ENCODE assay signal across 8 mouse cellular contexts in genomic region chr9:44916196-44916595, GRCm38 (mm10). TPM values are rescaled to one million over a fixed set of nuclear protein-coding genes. Genes with fewer than 3 reads are reported as not detected.
DNase-seq lines count a peak whose midpoint lies in the region; ATAC-seq lines count a peak whose summit lies in the region.

No protein-coding gene starts in this region.

- 53% methylated on average over 1 of the region's 1 CpGs for WGBS in hindbrain, embryonic 11.5 days
- WGBS in hindbrain, embryonic 12.5 days, result 66% methylated on average over 1 of the region's 1 CpGs
- WGBS in limb, embryonic 10.5 days, result 67% methylated on average over 1 of the region's 1 CpGs

- H3K4me2 ChIP-seq in hindbrain, embryonic 11.5 days (replicated peaks; ENCODE audit: low read depth, low read length), result no peak overlapping the region
- no peak overlapping the region for H3K4me2 ChIP-seq in hindbrain, embryonic 12.5 days (replicated peaks)

- no peaks in the 10 kb centered on the region for H3K27me3 ChIP-seq in hindbrain, embryonic 11.5 days (ENCODE audit: control insufficient read depth, insufficient read depth, low read length)
- no peaks in the 10 kb centered on the region for H3K27me3 ChIP-seq in hindbrain, embryonic 12.5 days
- no peaks in the 10 kb centered on the region for H3K27me3 ChIP-seq in limb, embryonic 10.5 days (ENCODE audit: low read depth, poor library complexity, severe bottlenecking)

- H3K4me1 ChIP-seq in hindbrain, embryonic 11.5 days (replicated peaks; ENCODE audit: control insufficient read depth, insufficient read depth, low read length), result no peaks in the 10 kb centered on the region
- peaks cover 13% of the 10 kb centered on the region for H3K4me1 ChIP-seq in hindbrain, embryonic 12.5 days
- peaks cover 5% of the 10 kb centered on the region; the same call in 1 of the 2 replicates for H3K4me1 ChIP-seq in limb, embryonic 10.5 days

- H3K4me3 ChIP-seq in hindbrain, embryonic 11.5 days (ENCODE audit: low read depth, low read length), result no peak overlapping the region
- no peak overlapping the region for H3K4me3 ChIP-seq in hindbrain, embryonic 12.5 days
- no peak overlapping the region for H3K4me3 ChIP-seq in limb, embryonic 10.5 days

- no peaks in the 10 kb centered on the region for H3K9me3 ChIP-seq in hindbrain, embryonic 11.5 days (ENCODE audit: control insufficient read depth, low read length)
- no peaks in the 10 kb centered on the region for H3K9me3 ChIP-seq in hindbrain, embryonic 12.5 days (replicated peaks)
- no peaks in the 10 kb centered on the region for H3K9me3 ChIP-seq in limb, embryonic 10.5 days (replicated peaks)

- H3K36me3 ChIP-seq in hindbrain, embryonic 11.5 days (ENCODE audit: control insufficient read depth, insufficient read depth, low read length), result no peaks in the 10 kb centered on the region
- H3K36me3 ChIP-seq in hindbrain, embryonic 12.5 days, result peaks cover 17% of the 10 kb centered on the region
- H3K36me3 ChIP-seq in limb, embryonic 10.5 days, result peaks cover 39% of the 10 kb centered on the region

- no peak for ATAC-seq in hindbrain, embryonic 11.5 days (ENCODE audit: low FRiP score)
- no peak for ATAC-seq in hindbrain, embryonic 12.5 days (ENCODE audit: low FRiP score)
- ATAC-seq in CD4-positive, CD25-positive, alpha-beta regulatory T cell, adult 4 months, result peak; percentile 68

- H3K9ac ChIP-seq in hindbrain, embryonic 11.5 days (ENCODE audit: low read depth, low read length), result no peak overlapping the region
- no peak overlapping the region for H3K9ac ChIP-seq in hindbrain, embryonic 12.5 days

- DNase-seq in hindbrain, embryonic 11.5 days (ENCODE audit: low spot score), result peak; percentile 48
- peak; percentile 33 for DNase-seq in 3134 (ENCODE audit: extremely low read depth, insufficient read length, low spot score)
- DNase-seq in cerebellum, postnatal 14 days, result peak; percentile 59 to 63
- DNase-seq in limb, embryonic 10.5 days (ENCODE audit: low spot score), result peak; percentile 33
- peak; percentile 36 to 74 for DNase-seq in spleen, postnatal 10 days (ENCODE audit: low spot score in 2 of 2)
- DNase-seq in gastrocnemius, adult 8-10 months (ENCODE audit: low spot score in 2 of 2), result no peak

- no peak overlapping the region for H3K27ac ChIP-seq in hindbrain, embryonic 11.5 days (ENCODE audit: low read depth, low read length)
- H3K27ac ChIP-seq in hindbrain, embryonic 12.5 days, result no peak overlapping the region
- H3K27ac ChIP-seq in limb, embryonic 10.5 days, result no peak overlapping the region

RNA-seq across cellular contexts. Expression of gene Atp5l, which starts 4.3 kb away (rescaled TPM):
- polyA plus RNA-seq in hindbrain, embryonic 11.5 days (2014; fragmentation: Nextera tagmentation; extraction: Ambion mirVana), result 592 and 606 TPM in 2 replicates
- polyA plus RNA-seq in hindbrain, embryonic 12.5 days (2016; fragmentation: Nextera tagmentation; extraction: Ambion mirVana), result 489 and 578 TPM in 2 replicates
- polyA plus RNA-seq in CD4-positive, CD25-positive, alpha-beta regulatory T cell, adult 4 months (2017; shearing (Covaris generic)), result 100 to 1,000 TPM; 416 to 524 TPM
- 550 and 555 TPM in 2 replicates for polyA plus RNA-seq in limb, embryonic 10.5 days (2016; fragmentation: Nextera tagmentation; extraction: Ambion mirVana)
- total RNA-seq in gastrocnemius, adult 8-10 months (2022), result 100 to 1,000 TPM; 642 to 789 (median 713) TPM

RNA-seq across cellular contexts. Expression of gene Kmt2a, which starts 35.1 kb away (rescaled TPM):
- polyA plus RNA-seq in hindbrain, embryonic 11.5 days (2014; fragmentation: Nextera tagmentation; extraction: Ambion mirVana), result 17.3 and 26.2 TPM in 2 replicates
- 29.5 and 33.2 TPM in 2 replicates for polyA plus RNA-seq in hindbrain, embryonic 12.5 days (2016; fragmentation: Nextera tagmentation; extraction: Ambion mirVana)
- polyA plus RNA-seq in CD4-positive, CD25-positive, alpha-beta regulatory T cell, adult 4 months (2017; shearing (Covaris generic)), result 10 to 100 TPM; 34.7 to 41.1 TPM
- 13.7 and 14.1 TPM in 2 replicates for polyA plus RNA-seq in limb, embryonic 10.5 days (2016; fragmentation: Nextera tagmentation; extraction: Ambion mirVana)
- 10 to 100 TPM; 14.0 to 22.4 (median 18.0) TPM for total RNA-seq in gastrocnemius, adult 8-10 months (2022)

RNA-seq across cellular contexts. Expression of gene Ube4a, which starts 49.2 kb away (rescaled TPM):
- polyA plus RNA-seq in hindbrain, embryonic 11.5 days (2014; fragmentation: Nextera tagmentation; extraction: Ambion mirVana), result 36.4 and 47.3 TPM in 2 replicates
- 36.0 and 40.4 TPM in 2 replicates for polyA plus RNA-seq in hindbrain, embryonic 12.5 days (2016; fragmentation: Nextera tagmentation; extraction: Ambion mirVana)
- 10 to 100 TPM; 26.6 to 40.4 TPM for polyA plus RNA-seq in CD4-positive, CD25-positive, alpha-beta regulatory T cell, adult 4 months (2017; shearing (Covaris generic))
- polyA plus RNA-seq in limb, embryonic 10.5 days (2016; fragmentation: Nextera tagmentation; extraction: Ambion mirVana), result 20.4 and 24.2 TPM in 2 replicates
- 10 to 100 TPM; 37.3 to 48.3 (median 41.4) TPM for total RNA-seq in gastrocnemius, adult 8-10 months (2022)

Comparison
In these comparisons a context has a peak if more than half of its experiments do, and no peak if none do; other contexts are left out.
1. DNase-seq: peak in hindbrain, embryonic 11.5 days (single experiment), 3134 (single experiment), cerebellum, postnatal 14 days (2 of 2), limb, embryonic 10.5 days (single experiment) and spleen, postnatal 10 days (2 of 2); none in gastrocnemius, adult 8-10 months (0 of 2).